Mouse (Mus musculus) left cerebral cortex, postnatal 36 days (tissue): ENCODE measurements around the gene Slc13a5. TPM values are rescaled to one million over a fixed set of nuclear protein-coding genes. Genes with fewer than 3 reads are reported as not detected.

Source experiments
- DNase-seq, 2 experiments: peaks; one replicate each; pipeline ENCODE4 v3.0.0; 2021 to 2022; ENCODE audit warnings: low spot score in 2 of 2, mixed read lengths in 1 of 2
- intact Hi-C: fragments of 180-260 bp; cut with DNase I; formaldehyde crosslinking; loops from one replicate; pipeline ENCODE4 v1.15.1; 2025
- total RNA-seq, 2 experiments: library from RNA; stranded (reverse); gene quantifications; 2 replicates each; pipeline ENCODE4 v1.2.3; 2021

Slc13a5 gene
- total RNA-seq, 2 experiments from 2014 or later, result 14.2 to 21.9 TPM

DNA sequence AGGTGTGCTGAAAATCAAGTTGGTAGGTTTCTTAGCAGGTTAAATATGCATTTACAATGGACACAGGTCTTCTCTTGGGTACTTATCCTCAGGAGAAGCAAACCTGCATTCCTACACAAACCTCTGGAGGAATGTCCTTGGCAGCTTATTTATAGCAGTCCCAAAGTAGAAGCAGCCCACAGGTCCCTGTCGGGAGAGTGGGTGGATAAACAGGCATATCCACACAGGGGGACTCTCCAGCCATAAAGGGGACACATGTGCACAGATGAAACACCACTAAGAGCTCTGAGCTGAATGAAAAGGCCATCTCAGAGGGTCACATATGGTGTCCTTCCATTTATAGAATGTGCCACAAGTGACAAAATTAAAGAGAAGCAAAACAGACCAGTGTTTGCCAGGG is 4.7 kb upstream of the Slc13a5 start:
- intact Hi-C loops, result no loop called here
- DNase-seq, result no peak

- intact Hi-C loops, result loop anchor here (5.0 kb wide), 2 partner anchors 39 to 56 kb away; no protein-coding TSS in a partner anchor
- DNase-seq, result peak; percentile 51 to 63
Observed at GRCm38 (mm10) chr11:72266207-72266959, 639 bp downstream of the Slc13a5 start.

DNA sequence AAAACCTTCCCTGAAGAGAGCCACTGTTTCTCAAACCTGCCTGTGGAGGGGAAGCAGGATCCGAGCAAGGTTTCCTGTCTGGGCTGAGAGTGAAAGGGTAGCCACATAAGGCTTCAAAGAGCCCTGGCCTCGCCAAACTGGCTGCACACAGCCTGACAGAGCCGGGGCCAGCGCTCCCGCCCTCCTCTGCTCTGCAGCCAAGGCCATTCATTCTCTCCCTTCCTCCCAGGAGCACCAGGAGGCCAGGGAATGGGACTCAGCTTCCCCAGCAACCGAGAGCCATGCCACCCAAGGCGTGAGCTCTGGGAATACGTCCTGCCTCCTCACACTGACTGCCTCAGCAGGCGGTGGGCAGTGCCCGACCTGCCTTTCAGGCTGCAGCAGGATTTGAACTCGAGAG is 1.5 kb downstream of the Slc13a5 start:
- intact Hi-C loops, result loop anchor here (5.0 kb wide), 2 partner anchors 38 to 57 kb away; no protein-coding TSS in a partner anchor
- DNase-seq, result peak; percentile 23 to 51

GRCm38 (mm10) chr11:72256441-72256840 is 10.6 kb downstream of the Slc13a5 start:
- intact Hi-C loops, result no loop called here
- DNase-seq, result no peak

GRCm38 (mm10) chr11:72255629-72256028 is 11.4 kb downstream of the Slc13a5 start:
- intact Hi-C loops, result no loop called here
- no peak for DNase-seq

DNA sequence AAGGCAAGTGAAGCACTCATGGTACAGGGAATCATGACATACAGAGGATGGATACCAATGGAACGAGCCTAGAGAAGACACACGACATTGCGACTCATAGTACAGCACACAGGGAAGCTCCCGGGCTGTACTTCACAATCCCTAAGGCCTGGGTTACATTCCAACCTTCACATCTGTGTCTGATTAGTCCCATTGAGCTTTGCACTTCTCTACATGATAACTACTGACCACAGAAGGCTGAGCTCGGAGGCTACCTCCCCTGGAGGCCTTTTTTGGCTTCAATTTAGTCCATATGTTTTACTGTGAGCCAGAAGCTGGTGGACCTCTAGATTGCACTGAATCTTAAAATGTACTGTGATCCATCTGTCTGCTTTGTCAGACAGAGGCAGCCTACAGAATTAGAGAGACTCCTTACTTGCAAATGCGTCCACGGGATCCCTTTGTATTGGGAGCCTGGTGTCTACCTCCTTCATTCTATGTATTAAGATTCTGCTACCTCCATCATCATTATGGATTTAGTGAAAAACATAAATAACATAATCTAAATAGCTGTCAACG is 21.7 kb downstream of the Slc13a5 start:
- DNase-seq, result peak; percentile 15 to 26
- intact Hi-C loops, result no loop called here

DNA sequence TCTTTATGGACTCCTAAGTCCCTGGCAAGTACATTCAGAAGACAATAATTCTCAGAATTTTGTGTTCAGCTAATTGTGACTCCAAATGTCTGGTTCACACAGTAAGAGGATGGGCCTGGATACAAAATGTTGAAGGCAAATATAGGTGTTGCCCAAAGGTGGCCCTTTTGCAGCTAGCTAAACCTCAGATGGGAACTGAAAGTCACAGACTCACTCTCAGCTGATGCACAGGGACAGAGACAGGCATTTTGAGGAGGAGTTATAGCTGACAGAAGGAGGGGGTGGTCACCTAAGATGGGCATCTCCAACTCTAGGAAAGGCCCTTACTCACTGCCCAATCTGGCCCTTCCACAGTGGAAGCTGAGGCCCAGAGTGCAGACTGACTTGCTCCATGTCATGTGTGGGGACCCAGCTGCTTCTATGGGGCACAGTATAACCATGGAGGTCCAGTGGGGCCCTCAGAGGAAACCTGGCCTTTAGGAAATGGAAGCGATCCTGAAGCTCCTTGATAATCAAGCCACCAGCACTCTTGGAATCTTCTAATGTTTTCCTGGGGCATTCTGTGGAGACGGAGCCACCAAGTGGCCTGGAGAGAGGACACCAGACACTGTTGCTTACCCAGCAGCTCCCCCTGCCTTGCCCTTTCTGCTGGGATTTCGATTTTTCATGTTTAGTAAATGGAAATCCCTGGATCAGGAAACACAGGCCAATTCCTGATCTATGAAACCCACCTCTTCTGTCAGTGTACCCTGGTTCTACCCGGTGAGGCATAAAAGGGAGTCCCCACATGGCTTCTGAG is 26.8 kb downstream of the Slc13a5 start:
- intact Hi-C loops, result loop anchor here (5.0 kb wide), 1 partner anchor 197 kb away; the partner anchor contains the start of gene Ggt6
- DNase-seq, result no peak

GRCm38 (mm10) chr11:72234013-72234412 is 33.0 kb downstream of the Slc13a5 start:
- intact Hi-C loops, result no loop called here
- peak in 1 of 2 experiments; percentile 23 for DNase-seq

DNA sequence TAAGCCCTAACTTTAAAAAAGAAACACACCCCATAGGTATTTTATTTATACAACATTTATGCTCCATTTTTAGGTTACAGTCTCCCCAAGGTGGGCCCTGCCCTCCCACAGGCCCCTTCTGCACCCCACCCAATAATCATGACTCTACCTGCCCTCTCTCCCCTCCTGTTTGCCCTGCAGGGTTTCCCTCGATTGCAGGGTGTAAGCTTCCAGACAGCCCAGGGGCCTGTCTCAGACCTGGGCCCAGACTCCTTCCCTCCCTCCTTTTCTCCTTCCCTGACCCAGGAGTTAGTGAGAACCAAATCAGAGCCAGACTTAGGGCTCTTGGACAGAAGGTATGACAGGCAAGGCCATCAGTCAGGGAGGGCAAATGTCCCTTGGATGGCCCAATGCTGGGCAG is 34.0 kb downstream of the Slc13a5 start:
- intact Hi-C loops, result no loop called here
- no peak for DNase-seq

- no peak for DNase-seq
- intact Hi-C loops, result no loop called here
Observed at GRCm38 (mm10) chr11:72232068-72232467, 35.0 kb downstream of the Slc13a5 start.

DNA sequence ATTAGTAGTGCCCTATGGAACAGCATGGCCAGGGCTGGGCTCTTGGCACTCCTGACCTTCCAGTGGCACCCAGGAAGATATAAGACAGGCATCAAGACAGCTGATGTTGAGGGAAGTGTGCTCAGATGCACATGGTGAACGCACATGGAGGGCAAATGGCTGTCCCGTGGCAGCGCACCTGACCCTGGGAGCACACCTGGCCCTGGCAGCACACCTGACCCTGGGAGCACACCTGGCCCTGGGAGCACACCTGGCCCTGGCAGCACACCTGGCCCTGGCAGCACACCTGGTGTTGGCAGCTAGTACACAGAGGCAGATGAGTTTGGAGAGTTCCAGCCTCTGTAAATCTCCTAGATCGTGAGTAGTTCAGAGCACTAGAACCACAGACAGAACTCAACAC is 38.5 kb downstream of the Slc13a5 start:
- intact Hi-C loops, result loop anchor here (5.0 kb wide), 3 partner anchors 39 to 114 kb away; partner anchors contain the start of gene Slc13a5
- DNase-seq, result no peak

GRCm38 (mm10) chr11:72226901-72227300 is 40.1 kb downstream of the Slc13a5 start:
- DNase-seq, result no peak
- intact Hi-C loops, result loop anchor here (5.0 kb wide), 3 partner anchors 40 to 115 kb away; partner anchors contain the start of gene Slc13a5

DNA sequence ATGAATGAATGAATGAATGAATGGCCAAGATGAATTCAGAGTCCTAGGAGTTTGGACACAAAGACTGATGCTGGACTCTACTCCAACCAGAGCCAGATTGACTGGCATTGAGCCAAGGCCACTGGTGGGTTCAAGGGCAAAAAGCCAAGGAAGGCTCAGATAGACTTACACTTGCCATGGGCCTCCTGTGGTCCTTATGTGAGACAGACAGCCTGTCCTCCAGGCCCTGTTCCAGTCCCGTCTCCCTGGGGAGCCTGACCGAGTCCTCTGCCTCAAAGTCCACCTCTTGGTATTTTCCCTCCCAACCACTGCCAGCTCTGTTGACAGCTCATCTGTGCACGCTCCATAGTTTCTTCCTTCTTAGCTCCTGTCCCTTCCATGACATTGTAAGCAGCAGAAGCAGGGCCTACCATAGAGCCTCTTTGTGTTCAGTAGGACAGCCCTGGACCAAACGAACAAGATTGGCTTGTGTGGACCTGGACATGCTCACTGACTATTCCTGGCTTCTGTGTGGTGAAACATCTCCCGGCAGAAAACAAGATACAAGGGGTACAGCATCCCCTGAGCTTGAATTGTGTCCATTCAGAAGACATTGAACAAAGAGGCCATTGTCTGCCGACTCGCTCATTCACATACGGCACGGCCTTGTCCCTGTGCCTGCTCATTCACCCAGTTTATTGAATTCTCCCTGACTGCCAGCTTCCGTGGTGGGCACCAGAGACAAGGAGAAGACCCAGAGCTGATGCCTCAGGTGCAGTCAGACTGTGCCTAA is 40.8 kb downstream of the Slc13a5 start:
- DNase-seq, result peak in 1 of 2 experiments; percentile 4
- intact Hi-C loops, result loop anchor here (5.0 kb wide), 3 partner anchors 41 to 116 kb away; partner anchors contain the start of gene Slc13a5

DNA sequence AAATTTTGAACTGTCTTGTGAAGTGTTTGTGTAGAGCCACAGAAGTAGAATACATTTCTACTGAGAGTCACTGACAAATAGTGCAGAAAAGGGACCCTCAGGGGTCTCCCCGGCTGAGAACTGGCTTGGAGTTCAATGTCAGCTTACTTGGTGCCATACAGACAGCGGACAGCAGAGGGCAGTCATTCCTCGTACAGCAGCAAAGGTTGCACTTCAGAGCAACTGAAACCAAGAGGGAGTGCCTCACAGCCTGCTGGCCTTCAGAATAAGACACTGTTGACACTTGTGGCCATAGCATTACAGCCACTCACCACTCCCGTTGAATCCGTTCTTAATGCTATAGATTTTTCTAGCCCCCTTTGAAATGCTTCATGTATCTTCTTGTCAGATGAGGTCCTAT is 42.2 kb downstream of the Slc13a5 start:
- peak; percentile 60 to 78 for DNase-seq
- intact Hi-C loops, result loop anchor here (2.0 to 5.0 kb wide), 5 partner anchors 42 to 337 kb away; partner anchors contain the start of gene Slc13a5

GRCm38 (mm10) chr11:72223414-72223813 is 43.6 kb downstream of the Slc13a5 start:
- intact Hi-C loops, result loop anchor here (5.0 kb wide), 1 partner anchor 339 kb away; no protein-coding TSS in a partner anchor
- no peak for DNase-seq

DNA sequence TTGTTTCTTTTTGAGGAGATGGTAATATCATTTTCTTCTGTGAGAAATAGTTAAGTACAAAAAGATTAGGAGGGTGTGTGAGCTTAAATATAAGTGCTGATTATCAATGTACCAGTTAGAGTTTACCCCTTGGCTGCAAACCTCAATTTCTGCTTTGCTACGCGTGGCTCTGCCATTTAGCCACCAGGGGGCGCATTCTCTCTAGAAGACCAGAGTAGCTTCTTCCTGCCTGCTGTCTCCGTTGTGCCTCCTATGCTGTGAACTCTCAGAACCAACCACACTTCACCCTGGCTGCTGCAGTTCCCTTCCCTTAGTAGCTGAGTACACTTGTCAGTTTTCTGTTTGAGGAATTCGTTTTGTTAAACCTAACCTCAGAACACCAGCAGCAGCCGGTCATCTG is 45.7 kb downstream of the Slc13a5 start:
- DNase-seq, result peak in 1 of 2 experiments; percentile 64
- intact Hi-C loops, result loop anchor here (5.0 kb wide), 1 partner anchor 341 kb away; no protein-coding TSS in a partner anchor

- intact Hi-C loops, result no loop called here
- DNase-seq, result no peak
Observed at GRCm38 (mm10) chr11:72217116-72217515, 49.9 kb downstream of the Slc13a5 start.

GRCm38 (mm10) chr11:72215410-72215797 is 51.6 kb downstream of the Slc13a5 start, which contains the start of gene Med31:
Gene Med31 (minus strand): TSS chr11:72215592.
- peak; percentile 72 to 79 for DNase-seq
- intact Hi-C loops, result no loop called here
